Mouse (Mus musculus) CH12F3 (cell line): ENCODE measurements around the gene D5Ertd577e.
"Not testable (repeated sequence)": the region's sequence is repeated elsewhere in the genome, so short reads cannot be mapped to it uniquely, and the experiment has no call there.

Source experiments
- in situ Hi-C: fragments of 300-500 bp; cut with MboI; formaldehyde crosslinking; loops from 2 replicates; pipeline ENCODE4 v1.14.3; 2020; ENCODE audit warnings: low sequenced_read_pairs

Gene D5Ertd577e

DNA sequence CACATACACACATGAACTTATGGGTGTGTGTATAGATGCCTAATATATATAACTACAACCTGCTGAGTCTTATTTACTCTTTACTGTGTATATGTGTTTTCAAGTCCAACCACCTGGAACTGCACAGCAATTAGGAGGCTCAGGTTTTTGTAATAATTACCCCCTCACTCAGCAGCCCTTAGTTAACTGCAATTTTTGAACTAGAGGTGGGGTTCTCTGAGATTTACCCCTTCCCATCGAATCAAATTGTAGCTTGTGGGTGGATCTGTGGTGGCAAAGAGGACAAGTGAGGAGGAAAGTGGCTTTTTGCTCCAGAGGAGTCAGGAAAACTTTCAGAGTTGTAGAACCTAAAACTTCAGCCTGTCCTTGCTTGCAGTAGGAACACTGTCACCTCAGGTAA lies at the start of gene D5Ertd577e:
Gene D5Ertd577e, plus strand, starts transcription at position 301 of the 400 bp plus-strand sequence.
- in situ Hi-C loops: not testable (repeated sequence)

DNA sequence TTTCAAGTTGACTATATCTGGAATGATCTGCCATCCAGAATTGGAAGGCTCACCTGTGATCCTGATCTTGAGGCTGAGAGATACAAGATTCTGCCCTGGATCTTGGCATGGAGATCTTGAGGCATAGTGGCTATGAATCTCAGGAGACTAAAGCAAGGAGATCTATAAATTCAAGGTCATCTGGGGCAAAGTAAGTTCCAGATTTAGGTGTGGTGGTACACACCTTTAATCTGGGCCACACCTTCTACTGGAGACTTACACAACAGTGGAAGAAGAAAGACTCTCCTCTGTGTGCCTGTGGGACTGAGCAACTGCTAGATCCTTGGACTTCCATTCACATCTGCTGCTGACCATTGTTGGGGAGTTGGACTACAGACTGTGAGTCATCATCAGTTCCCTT lies 53.9 kb downstream of the D5Ertd577e start, which contains the start of gene Gm3286:
Gene Gm3286, plus strand, starts transcription at position 301 of the 400 bp plus-strand sequence.
- in situ Hi-C loops: not testable (repeated sequence)
